Mouse (Mus musculus) midbrain, embryonic 15.5 days (tissue): ENCODE data around the gene Mtcl1. TPM values are rescaled to one million over a fixed set of nuclear protein-coding genes. Genes with fewer than 3 reads are reported as not detected.

Experiments
- ATAC-seq: fragments of 200-750 bp; cut with Nextera tagmentation; replicated peaks from 2 replicates; pipeline ENCODE4 v1.8.0; 2017; ENCODE audit warnings: moderate TSS enrichment
- H3K27ac ChIP-seq: fragments of 300-500 bp; sonication (generic); 2 replicates; pipeline ENCODE4 v1.5.1; 2015; ENCODE audit warnings: mild to moderate bottlenecking, inconsistent platforms
- H3K27me3 ChIP-seq: fragments of 300-500 bp; sonication (generic); replicated peaks from 2 replicates; pipeline ENCODE4 v1.6.1; 2015; ENCODE audit warnings: inconsistent platforms
- H3K36me3 ChIP-seq: fragments of 300-500 bp; sonication (generic); replicated peaks from 2 replicates; pipeline ENCODE4 v1.6.1; 2015; ENCODE audit warnings: inconsistent platforms
- H3K4me1 ChIP-seq: fragments of 300-500 bp; sonication (generic); 2 replicates; pipeline ENCODE4 v1.6.1; 2015; ENCODE audit warnings: inconsistent platforms
- H3K4me2 ChIP-seq: fragments of 300-500 bp; sonication (generic); 2 replicates; pipeline ENCODE4 v1.6.1; 2015; ENCODE audit warnings: inconsistent platforms, mild to moderate bottlenecking, moderate library complexity
- H3K4me3 ChIP-seq: fragments of 300-500 bp; sonication (generic); 2 replicates; pipeline ENCODE4 v1.5.1; 2015; ENCODE audit warnings: mild to moderate bottlenecking, inconsistent platforms
- H3K9ac ChIP-seq: fragments of 300-500 bp; sonication (generic); 2 replicates; pipeline ENCODE4 v1.6.1; 2015; ENCODE audit warnings: mild to moderate bottlenecking, inconsistent platforms
- H3K9me3 ChIP-seq: fragments of 300-500 bp; sonication (generic); 2 replicates; pipeline ENCODE4 v1.6.1; 2016; ENCODE audit warnings: inconsistent platforms
- WGBS: fragments of 180-500 bp; shearing (Covaris S2); methylation state at CpG from one replicate; pipeline ENCODE4 v1.1.7; 2015; ENCODE audit warnings: mixed read lengths; 5-methylcytosine and 5-hydroxymethylcytosine counted together
- polyA plus RNA-seq: library from polyadenylated mRNA; unstranded; fragments of >200 nt; fragmentation: Nextera tagmentation; extraction: Ambion mirVana; gene quantifications from 2 replicates; pipeline ENCODE4 v1.2.1, GENCODE M21; 2015

Mtcl1 gene
- polyA plus RNA-seq, 1 experiment from 2014 or later: 39.0 TPM

- 95% methylated on average over 1 of the region's 1 CpGs for WGBS
- no peak for ATAC-seq
Measured at GRCm38 (mm10) chr17:66365664-66366063, 83.9 kb downstream of the Mtcl1 start.

GRCm38 (mm10) chr17:66365293-66365642, 84.3 kb downstream of the Mtcl1 start:
- Histone ChIP-seq H3K27ac (no peak overlapping the region), H3K9me3 (no peaks in the 10 kb centered on the region), H3K4me1 (no peaks in the 10 kb centered on the region), H3K9ac (no peak overlapping the region), H3K36me3 (no peaks in the 10 kb centered on the region), H3K4me2 (no peak overlapping the region), H3K27me3 (no peaks in the 10 kb centered on the region), H3K4me3 (no peak overlapping the region)
- 90% methylated on average over 3 of the region's 3 CpGs for WGBS
- ATAC-seq: no peak

More at GRCm38 (mm10) chr17:66365664-66366063, 83.9 kb downstream of the Mtcl1 start:
- Histone ChIP-seq H3K36me3 (no peaks in the 10 kb centered on the region), H3K27me3 (no peaks in the 10 kb centered on the region), H3K9ac (no peak overlapping the region), H3K27ac (no peak overlapping the region), H3K4me2 (no peak overlapping the region), H3K9me3 (no peaks in the 10 kb centered on the region), H3K4me1 (no peaks in the 10 kb centered on the region), H3K4me3 (no peak overlapping the region)

GRCm38 (mm10) chr17:66364525-66365292, 84.8 kb downstream of the Mtcl1 start:
- Histone ChIP-seq H3K27ac (no peak overlapping the region), H3K4me1 (no peaks in the 10 kb centered on the region), H3K9ac (no peak overlapping the region), H3K36me3 (no peaks in the 10 kb centered on the region), H3K27me3 (no peaks in the 10 kb centered on the region), H3K4me3 (no peak overlapping the region), H3K9me3 (no peaks in the 10 kb centered on the region), H3K4me2 (no peak overlapping the region)
- ATAC-seq: no peak
- 83% methylated on average over 26 of the region's 26 CpGs for WGBS

- Histone ChIP-seq H3K4me3 (no peak overlapping the region), H3K9me3 (no peaks in the 10 kb centered on the region), H3K27me3 (no peaks in the 10 kb centered on the region), H3K9ac (no peak overlapping the region), H3K4me1 (no peaks in the 10 kb centered on the region), H3K36me3 (no peaks in the 10 kb centered on the region), H3K27ac (no peak overlapping the region), H3K4me2 (no peak overlapping the region)
- WGBS: 91% methylated on average over 36 of the region's 36 CpGs
- no peak for ATAC-seq
Measured at GRCm38 (mm10) chr17:66363852-66364524, 85.6 kb downstream of the Mtcl1 start.

DNA sequence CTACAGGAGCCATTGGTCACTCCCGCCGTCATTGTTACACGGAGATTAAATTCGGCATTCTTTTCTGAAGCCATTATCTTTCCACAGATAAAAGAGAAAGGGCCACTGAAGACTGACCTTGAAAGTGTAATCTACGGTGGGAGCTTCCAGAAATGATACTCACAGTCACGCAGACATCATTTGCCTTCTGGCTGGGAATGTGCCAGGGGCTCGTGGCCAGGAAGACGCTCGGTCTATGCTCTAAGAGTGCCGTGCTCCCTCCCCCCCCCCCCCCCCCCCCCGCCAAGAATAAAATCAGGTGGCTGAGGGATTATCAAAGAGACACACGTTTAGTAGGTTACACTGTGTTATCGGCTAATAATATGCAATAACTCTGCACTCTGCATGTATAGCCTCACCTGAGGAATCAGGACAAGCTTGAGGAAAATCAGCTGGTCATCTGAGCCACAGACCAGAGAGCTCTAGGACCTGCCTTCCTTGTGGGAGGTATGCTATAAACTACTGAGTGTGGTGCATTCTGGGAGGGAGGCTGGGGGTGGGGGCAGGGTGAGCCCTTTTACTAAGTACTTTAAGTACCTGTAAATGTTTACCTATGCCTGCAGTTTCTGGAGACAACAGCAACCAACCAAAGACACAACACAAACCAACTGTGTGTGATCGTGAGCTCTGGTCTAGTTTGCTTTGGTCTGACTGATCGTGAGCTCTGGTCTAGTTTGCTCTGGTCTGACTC, 87.1 kb downstream of the Mtcl1 start:
- no peaks in the 10 kb centered on the region for H3K4me1 ChIP-seq
- no peak overlapping the region for H3K9ac ChIP-seq
- H3K4me3 ChIP-seq: no peak overlapping the region
- H3K36me3 ChIP-seq: 0 out of 2 replicates have a peak, but pooled peaks cover 3% of the 10 kb centered on the region
- H3K27me3 ChIP-seq: no peaks in the 10 kb centered on the region
- no peaks in the 10 kb centered on the region for H3K9me3 ChIP-seq
- H3K27ac ChIP-seq: no peak overlapping the region
- ATAC-seq: no peak
- no peak overlapping the region for H3K4me2 ChIP-seq
- WGBS: 57% methylated on average over 14 of the region's 15 CpGs

GRCm38 (mm10) chr17:66358026-66358978, 91.2 kb downstream of the Mtcl1 start:
- ATAC-seq: 0 out of 2 replicates have a peak, but pooled peaks have one; percentile 28
- Histone ChIP-seq H3K4me3 (no peak overlapping the region), H3K27me3 (no peaks in the 10 kb centered on the region), H3K4me1 (no peaks in the 10 kb centered on the region), H3K36me3 (peaks cover 3% of the 10 kb centered on the region; the same call in 1 of the 2 replicates), H3K27ac (no peak overlapping the region), H3K9ac (no peak overlapping the region), H3K9me3 (no peaks in the 10 kb centered on the region), H3K4me2 (no peak overlapping the region)
- WGBS: 85% methylated on average over 27 of the region's 27 CpGs

DNA sequence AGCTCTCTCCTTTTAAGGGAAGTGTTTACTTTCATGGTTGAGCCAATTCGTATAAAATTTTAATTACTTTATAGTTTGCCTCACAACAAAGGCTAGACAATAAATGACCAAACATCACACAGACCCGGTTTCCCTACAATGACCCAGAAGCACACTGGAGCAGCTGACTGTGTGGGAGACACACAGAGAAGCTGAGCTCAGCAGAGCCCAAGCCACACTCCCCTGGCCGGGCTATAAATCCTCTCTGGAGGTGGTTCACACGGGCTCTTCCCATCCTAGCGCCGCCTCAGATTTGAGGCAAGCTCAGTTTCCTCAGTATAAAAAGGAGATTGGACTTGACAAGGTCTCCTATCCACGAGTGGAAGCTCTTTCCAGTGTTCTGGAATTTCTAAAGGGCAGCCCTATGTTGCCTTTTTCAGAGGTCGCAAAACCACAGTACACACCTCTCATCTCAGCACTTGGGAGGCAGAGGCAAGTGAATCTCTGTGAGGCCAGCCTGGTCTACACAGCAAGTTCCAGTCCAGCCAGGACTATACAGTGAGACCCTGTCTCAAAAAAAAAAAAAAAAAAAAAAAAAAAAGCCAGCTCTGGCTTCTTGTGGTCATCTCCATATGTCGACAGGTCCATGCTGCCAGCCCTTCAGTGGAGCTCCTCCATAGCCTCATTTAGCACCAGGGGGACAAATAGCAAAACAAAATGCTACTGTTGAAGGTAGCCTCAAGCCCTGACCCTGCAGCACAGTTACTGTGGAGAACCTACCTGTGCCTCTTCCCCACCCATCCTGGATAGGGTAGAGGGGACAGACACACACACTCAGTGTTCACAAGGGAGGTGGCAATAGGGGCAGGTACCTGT, 92.2 kb downstream of the Mtcl1 start:
- H3K27ac ChIP-seq: no peak overlapping the region
- ATAC-seq: no peak
- 87% methylated on average over 9 of the region's 9 CpGs for WGBS
- H3K9me3 ChIP-seq: no peaks in the 10 kb centered on the region
- H3K27me3 ChIP-seq: no peaks in the 10 kb centered on the region
- H3K9ac ChIP-seq: no peak overlapping the region
- no peaks in the 10 kb centered on the region for H3K4me1 ChIP-seq
- H3K4me2 ChIP-seq: no peak overlapping the region
- H3K36me3 ChIP-seq: peaks cover 3% of the 10 kb centered on the region; the same call in 1 of the 2 replicates
- H3K4me3 ChIP-seq: no peak overlapping the region

DNA sequence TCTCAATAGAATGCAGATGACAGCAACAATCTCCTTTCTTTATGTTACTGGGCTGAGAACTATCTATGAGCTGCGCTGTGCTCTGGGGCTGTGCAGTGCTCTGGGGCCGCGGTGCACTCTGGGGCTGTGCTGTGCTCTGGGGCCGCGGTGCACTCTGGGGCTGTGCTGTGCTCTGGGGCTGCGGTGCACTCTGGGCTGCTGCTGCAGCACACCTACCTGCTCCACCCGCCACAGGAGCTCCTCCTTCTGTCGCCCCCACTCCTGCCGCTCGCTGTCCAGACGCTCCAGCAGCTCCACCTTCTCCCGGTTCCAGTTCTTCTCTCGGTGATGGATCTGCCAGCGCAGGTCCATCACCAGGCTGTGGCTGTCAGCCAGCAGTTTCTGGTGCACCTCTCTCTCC, 95.6 kb downstream of the Mtcl1 start:
- H3K9ac ChIP-seq: no peak overlapping the region
- H3K27me3 ChIP-seq: no peaks in the 10 kb centered on the region
- H3K4me3 ChIP-seq: no peak overlapping the region
- no peaks in the 10 kb centered on the region for H3K4me1 ChIP-seq
- WGBS: 95% methylated on average over 14 of the region's 14 CpGs
- no peak overlapping the region for H3K4me2 ChIP-seq
- H3K36me3 ChIP-seq: peaks cover 3% of the 10 kb centered on the region; the same call in 1 of the 2 replicates
- no peaks in the 10 kb centered on the region for H3K9me3 ChIP-seq
- no peak overlapping the region for H3K27ac ChIP-seq
- ATAC-seq: no peak; the same call in 1 of the 2 replicates

DNA sequence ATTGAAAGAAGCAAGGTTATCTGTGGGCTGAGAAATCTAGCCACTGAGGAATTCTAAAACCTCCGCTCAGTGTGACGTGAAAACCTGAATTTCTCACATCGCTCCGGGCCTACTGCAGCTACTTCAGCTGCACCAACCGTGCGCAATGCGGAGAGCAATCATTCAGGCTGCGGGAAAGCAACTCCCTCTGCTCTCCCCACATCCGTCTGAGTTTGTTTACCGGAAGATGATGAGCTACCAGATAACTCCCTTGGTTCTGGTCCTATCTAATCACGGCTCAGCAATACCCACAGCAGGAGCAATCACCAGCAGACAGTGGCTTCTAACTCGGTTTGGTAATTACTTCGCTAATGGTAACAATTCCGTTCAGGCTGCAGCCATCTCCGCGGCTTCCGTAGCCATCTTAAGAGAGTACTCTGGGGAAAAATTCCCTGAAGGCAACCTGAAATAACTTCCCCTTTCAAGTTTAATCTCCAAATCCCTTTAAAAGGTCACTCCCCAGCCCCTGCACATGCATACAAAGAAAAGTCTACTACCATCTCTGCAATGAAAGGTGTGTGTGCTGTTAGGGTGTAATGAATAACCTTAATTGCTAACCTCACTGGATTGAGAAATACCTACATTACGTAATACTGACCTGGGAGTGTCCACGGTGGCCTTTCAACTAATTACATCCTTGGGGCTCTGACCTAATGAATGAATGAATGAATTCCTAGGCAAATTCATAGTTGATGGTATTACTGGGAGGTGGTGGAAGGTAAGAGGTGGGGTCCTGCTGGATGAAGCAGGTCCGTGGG, 96.5 kb downstream of the Mtcl1 start:
- peak; percentile 49 for ATAC-seq
- Histone ChIP-seq H3K36me3 (peaks cover 3% of the 10 kb centered on the region; the same call in 1 of the 2 replicates), H3K9ac (no peak overlapping the region), H3K27me3 (no peaks in the 10 kb centered on the region), H3K4me1 (no peaks in the 10 kb centered on the region), H3K4me3 (no peak overlapping the region), H3K9me3 (no peaks in the 10 kb centered on the region), H3K4me2 (no peak overlapping the region), H3K27ac (peak overlapping the region; percentile 6; the same call in 1 of the 2 replicates)
- WGBS: 59% methylated on average over 20 of the region's 20 CpGs

GRCm38 (mm10) chr17:66352219-66352618, 97.3 kb downstream of the Mtcl1 start:
- H3K27ac ChIP-seq: no peak overlapping the region

More at GRCm38 (mm10) chr17:66352219-66352618, 97.3 kb downstream of the Mtcl1 start:
- Histone ChIP-seq H3K9ac (no peak overlapping the region), H3K4me1 (no peaks in the 10 kb centered on the region), H3K9me3 (no peaks in the 10 kb centered on the region), H3K27me3 (no peaks in the 10 kb centered on the region), H3K4me2 (no peak overlapping the region), H3K4me3 (no peak overlapping the region), H3K36me3 (no peaks in the 10 kb centered on the region; the same call in 1 of the 2 replicates)
- no peak for ATAC-seq
- WGBS: 88% methylated on average over 6 of the region's 6 CpGs
